Mouse (Mus musculus) heart, embryonic 12.5 days (tissue): ENCODE data around the gene Cdyl. TPM values are rescaled to one million over a fixed set of nuclear protein-coding genes. Genes with fewer than 3 reads are reported as not detected.

ENCODE experiments used
- ATAC-seq: fragments of 200-750 bp; cut with Nextera tagmentation; 2 replicates; pipeline ENCODE4 v1.8.0; 2017; ENCODE audit warnings: moderate TSS enrichment, moderate library complexity; ENCODE audit not compliant: insufficient number of reproducible peaks, low FRiP score
- H3K27ac ChIP-seq: fragments of 300-500 bp; sonication (generic); 2 replicates; pipeline ENCODE4 v1.5.1; 2016; ENCODE audit warnings: mild to moderate bottlenecking, moderate library complexity; ENCODE audit not compliant: poor library complexity, severe bottlenecking
- H3K27me3 ChIP-seq: fragments of 300-500 bp; sonication (generic); replicated peaks from 2 replicates; pipeline ENCODE4 v1.6.1; 2016; ENCODE audit warnings: mild to moderate bottlenecking, moderate library complexity
- H3K36me3 ChIP-seq: fragments of 300-500 bp; sonication (generic); 2 replicates; pipeline ENCODE4 v1.6.1; 2016; ENCODE audit warnings: mild to moderate bottlenecking, moderate library complexity
- H3K4me1 ChIP-seq: fragments of 300-500 bp; sonication (generic); replicated peaks from 2 replicates; pipeline ENCODE4 v1.6.1; 2016; ENCODE audit warnings: mild to moderate bottlenecking
- H3K4me2 ChIP-seq: fragments of 300-500 bp; sonication (generic); 2 replicates; pipeline ENCODE4 v1.6.1; 2016; ENCODE audit warnings: mild to moderate bottlenecking, moderate library complexity
- H3K4me3 ChIP-seq: fragments of 300-500 bp; sonication (generic); 2 replicates; pipeline ENCODE4 v1.5.1; 2016; ENCODE audit warnings: mild to moderate bottlenecking
- H3K9ac ChIP-seq: fragments of 300-500 bp; sonication (generic); 2 replicates; pipeline ENCODE4 v1.6.1; 2016; ENCODE audit warnings: mild to moderate bottlenecking, moderate library complexity
- H3K9me3 ChIP-seq: fragments of 300-500 bp; sonication (generic); replicated peaks from 2 replicates; pipeline ENCODE4 v1.6.1; 2016; ENCODE audit warnings: mild to moderate bottlenecking, moderate library complexity
- WGBS: fragments of 180-500 bp; shearing (Covaris S2); methylation state at CpG from one replicate; pipeline ENCODE4 v1.1.7; 2016; 5-methylcytosine and 5-hydroxymethylcytosine counted together
- polyA plus RNA-seq: library from polyadenylated mRNA; unstranded; fragments of >200 nt; fragmentation: Nextera tagmentation; extraction: Ambion mirVana; gene quantifications from 2 replicates; pipeline ENCODE4 v1.2.1, GENCODE M21; 2016

Cdyl gene
- polyA plus RNA-seq, 1 experiment from 2014 or later = 19.6 TPM

- no peaks in the 10 kb centered on the region for H3K36me3 ChIP-seq
- no peaks in the 10 kb centered on the region for H3K4me1 ChIP-seq
- H3K27me3 ChIP-seq = no peaks in the 10 kb centered on the region
- no peak for ATAC-seq
- 73% methylated on average over 11 of the region's 11 CpGs for WGBS
- H3K9ac ChIP-seq = no peak overlapping the region
- no peak overlapping the region for H3K27ac ChIP-seq
- no peak overlapping the region for H3K4me3 ChIP-seq
- H3K9me3 ChIP-seq = no peaks in the 10 kb centered on the region; the same call in 1 of the 2 replicates
- H3K4me2 ChIP-seq = no peak overlapping the region
Measured at GRCm38 (mm10) chr13:35650284-35650872, 9.3 kb upstream of the Cdyl start.

DNA sequence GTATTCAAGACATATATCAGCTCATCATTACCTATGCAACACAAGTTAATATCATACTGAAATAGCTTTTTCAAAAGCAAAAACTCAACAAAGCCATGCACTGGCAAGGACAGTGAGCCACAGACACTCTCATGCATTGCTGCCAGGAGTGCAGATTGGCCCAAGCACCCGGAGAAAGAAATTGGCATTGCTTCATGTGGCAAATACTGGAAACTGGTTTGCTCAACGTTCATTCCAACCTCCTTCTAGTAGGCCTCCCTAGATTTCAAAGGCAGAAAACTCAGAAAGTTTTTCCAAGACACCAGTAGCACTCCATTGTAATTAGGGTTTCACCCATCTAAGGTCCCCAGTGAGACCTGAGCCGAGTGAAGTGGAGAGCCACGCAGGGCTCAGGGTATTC is 6.8 kb upstream of the Cdyl start:
- Histone ChIP-seq H3K4me2 (no peak overlapping the region), H3K27me3 (no peaks in the 10 kb centered on the region), H3K4me1 (no peaks in the 10 kb centered on the region), H3K27ac (no peak overlapping the region), H3K9ac (no peak overlapping the region), H3K9me3 (no peaks in the 10 kb centered on the region), H3K36me3 (no peaks in the 10 kb centered on the region), H3K4me3 (no peak overlapping the region)
- ATAC-seq = no peak
- 78% methylated on average over 4 of the region's 4 CpGs for WGBS

- ATAC-seq = no peak
- Histone ChIP-seq H3K9ac (no peak overlapping the region), H3K9me3 (no peaks in the 10 kb centered on the region), H3K4me3 (no peak overlapping the region), H3K36me3 (no peaks in the 10 kb centered on the region), H3K27me3 (no peaks in the 10 kb centered on the region), H3K27ac (no peak overlapping the region), H3K4me1 (no peaks in the 10 kb centered on the region), H3K4me2 (no peak overlapping the region)
- WGBS = 79% methylated on average over 2 of the region's 2 CpGs
Measured at GRCm38 (mm10) chr13:35656853-35657252, 2.8 kb upstream of the Cdyl start.

- no peak for ATAC-seq
- Histone ChIP-seq H3K27me3 (no peaks in the 10 kb centered on the region), H3K9me3 (no peaks in the 10 kb centered on the region), H3K9ac (no peak overlapping the region), H3K4me2 (no peak overlapping the region), H3K36me3 (no peaks in the 10 kb centered on the region), H3K27ac (no peak overlapping the region), H3K4me3 (no peak overlapping the region), H3K4me1 (no peaks in the 10 kb centered on the region)
- 78% methylated on average over 3 of the region's 3 CpGs for WGBS
Measured at GRCm38 (mm10) chr13:35665456-35665855, 5.8 kb downstream of the Cdyl start.

GRCm38 (mm10) chr13:35669910-35670469 is 10.4 kb downstream of the Cdyl start:
- ATAC-seq = no peak
- Histone ChIP-seq H3K9me3 (no peaks in the 10 kb centered on the region), H3K36me3 (no peaks in the 10 kb centered on the region), H3K9ac (no peak overlapping the region), H3K27ac (no peak overlapping the region), H3K4me2 (no peak overlapping the region), H3K4me1 (no peaks in the 10 kb centered on the region), H3K4me3 (no peak overlapping the region), H3K27me3 (no peaks in the 10 kb centered on the region)
- WGBS = 78% methylated on average over 4 of the region's 4 CpGs

GRCm38 (mm10) chr13:35670875-35671274 is 11.2 kb downstream of the Cdyl start:
- H3K4me3 ChIP-seq = no peak overlapping the region
- WGBS = 84% methylated on average over 4 of the region's 4 CpGs
- ATAC-seq = no peak
- no peaks in the 10 kb centered on the region for H3K36me3 ChIP-seq
- no peaks in the 10 kb centered on the region for H3K9me3 ChIP-seq
- no peak overlapping the region for H3K27ac ChIP-seq
- no peak overlapping the region for H3K9ac ChIP-seq
- no peak overlapping the region for H3K4me2 ChIP-seq
- H3K27me3 ChIP-seq = no peaks in the 10 kb centered on the region
- H3K4me1 ChIP-seq = no peaks in the 10 kb centered on the region

DNA sequence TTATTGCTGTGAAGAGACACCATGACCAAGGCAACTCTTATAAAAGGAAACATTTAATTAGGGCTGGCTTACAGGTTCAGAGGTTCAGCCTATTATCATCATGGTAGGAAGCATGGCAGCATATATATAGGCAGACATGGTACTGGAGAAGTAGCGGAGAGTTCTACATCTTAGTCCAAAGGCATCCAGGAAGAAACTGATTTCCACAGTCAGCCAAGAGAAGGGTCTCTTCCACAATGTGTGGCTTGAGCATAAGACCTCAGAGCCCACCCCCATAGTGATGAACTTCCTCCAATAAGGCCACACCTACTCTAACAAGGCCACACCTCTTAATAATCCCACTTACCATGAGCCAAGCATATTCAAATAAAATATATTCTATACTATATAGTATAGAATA is 17.3 kb downstream of the Cdyl start:
- 97% methylated on average over 1 of the region's 1 CpGs for WGBS
- no peaks in the 10 kb centered on the region for H3K36me3 ChIP-seq
- H3K4me3 ChIP-seq = no peak overlapping the region
- peaks cover 6% of the 10 kb centered on the region; the same call in 1 of the 2 replicates for H3K4me1 ChIP-seq
- no peak overlapping the region for H3K9ac ChIP-seq
- no peak overlapping the region for H3K4me2 ChIP-seq
- no peak for ATAC-seq
- H3K27me3 ChIP-seq = no peaks in the 10 kb centered on the region
- H3K9me3 ChIP-seq = no peaks in the 10 kb centered on the region
- H3K27ac ChIP-seq = no peak overlapping the region

DNA sequence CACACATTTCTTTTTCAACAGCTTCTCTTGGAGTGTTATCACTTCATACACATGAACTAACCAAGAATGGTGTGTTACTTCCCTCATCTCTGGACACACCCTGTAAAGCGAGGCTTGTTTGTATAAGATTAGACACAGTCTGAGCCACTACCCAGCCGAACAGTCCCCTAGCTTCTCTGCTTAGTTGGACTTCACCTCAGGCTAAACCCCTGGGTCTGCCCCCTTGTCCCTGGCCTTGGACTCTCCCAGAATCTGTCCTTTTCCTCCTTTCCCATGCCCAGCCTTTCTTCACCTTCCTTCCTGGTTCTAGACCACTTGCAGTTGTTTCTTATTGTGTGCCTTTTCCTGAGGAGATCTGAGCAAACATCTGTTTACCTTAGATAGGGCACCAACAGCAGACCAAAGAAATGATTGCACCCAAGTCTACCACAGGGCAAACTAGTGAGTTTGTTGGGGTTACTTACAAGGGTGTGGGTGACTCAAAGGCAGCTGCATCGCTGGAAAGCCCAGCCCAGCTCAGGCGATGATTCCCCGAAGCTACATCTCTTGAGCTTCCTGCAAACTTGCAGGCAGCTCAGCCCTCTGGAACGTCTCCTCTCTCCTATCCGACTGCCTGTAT is 17.9 kb downstream of the Cdyl start:
- Histone ChIP-seq H3K9me3 (no peaks in the 10 kb centered on the region), H3K4me2 (peak overlapping the region; percentile 25; the same call in 1 of the 2 replicates), H3K27me3 (no peaks in the 10 kb centered on the region), H3K9ac (no peak overlapping the region), H3K4me3 (no peak overlapping the region), H3K4me1 (peaks cover 6% of the 10 kb centered on the region; the same call in 1 of the 2 replicates), H3K36me3 (no peaks in the 10 kb centered on the region), H3K27ac (peak overlapping the region; percentile 51)
- 51% methylated on average over 7 of the region's 7 CpGs for WGBS
- peak; percentile 93 for ATAC-seq

DNA sequence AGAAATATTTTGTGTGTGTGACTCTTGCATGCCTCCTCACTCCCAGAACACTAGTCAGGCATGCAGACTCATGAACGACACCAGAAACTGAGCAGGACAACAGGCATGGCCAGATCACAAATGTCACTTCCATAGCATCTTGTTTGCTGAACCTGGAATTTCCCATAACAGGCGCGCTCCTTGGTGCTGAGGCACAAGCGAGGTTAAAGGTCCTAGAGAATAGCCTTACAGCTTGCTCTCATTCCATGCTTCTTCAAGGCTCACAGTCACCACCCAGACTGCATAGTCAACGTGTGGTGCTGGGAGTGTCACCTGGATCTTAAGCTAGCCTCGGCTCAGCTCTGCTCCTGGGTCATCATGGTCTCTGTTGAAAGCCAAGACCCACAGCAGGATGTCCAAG is 19.1 kb downstream of the Cdyl start:
- Histone ChIP-seq H3K4me1 (peaks cover 6% of the 10 kb centered on the region; the same call in 1 of the 2 replicates), H3K9ac (no peak overlapping the region), H3K4me3 (no peak overlapping the region), H3K9me3 (no peaks in the 10 kb centered on the region), H3K4me2 (no peak overlapping the region), H3K27me3 (no peaks in the 10 kb centered on the region), H3K36me3 (no peaks in the 10 kb centered on the region), H3K27ac (no peak overlapping the region)
- no peak for ATAC-seq
- 84% methylated on average over 6 of the region's 6 CpGs for WGBS

DNA sequence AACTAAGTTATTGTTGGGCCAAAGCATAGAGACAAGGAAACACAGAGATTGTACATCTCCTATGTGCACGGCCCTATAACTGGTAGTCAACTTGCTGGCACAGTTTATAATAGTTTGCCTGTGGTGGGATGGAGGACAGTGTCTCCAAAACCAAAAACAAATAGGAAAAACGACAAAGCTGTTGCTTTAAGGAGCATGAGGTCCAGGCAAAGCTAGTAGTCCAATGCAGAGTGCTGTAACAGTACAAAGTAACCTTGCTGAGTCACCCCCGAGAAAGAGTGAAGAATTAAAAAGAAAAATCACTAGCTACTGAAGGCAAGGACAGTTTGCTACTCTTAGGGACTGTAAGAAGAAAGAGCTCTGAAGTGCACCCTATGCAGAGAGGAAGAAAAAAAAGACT is 21.7 kb downstream of the Cdyl start:
- Histone ChIP-seq H3K4me3 (no peak overlapping the region), H3K4me1 (peaks cover 11% of the 10 kb centered on the region), H3K9ac (no peak overlapping the region), H3K9me3 (no peaks in the 10 kb centered on the region), H3K4me2 (no peak overlapping the region), H3K27me3 (no peaks in the 10 kb centered on the region), H3K27ac (no peak overlapping the region), H3K36me3 (no peaks in the 10 kb centered on the region)
- ATAC-seq = no peak
- 79% methylated on average over 3 of the region's 3 CpGs for WGBS

GRCm38 (mm10) chr13:35686273-35686672 is 26.6 kb downstream of the Cdyl start:
- H3K27ac ChIP-seq = no peak overlapping the region
- no peak overlapping the region for H3K4me2 ChIP-seq
- H3K27me3 ChIP-seq = no peaks in the 10 kb centered on the region
- H3K9ac ChIP-seq = no peak overlapping the region
- no peaks in the 10 kb centered on the region for H3K36me3 ChIP-seq
- 69% methylated on average over 8 of the region's 8 CpGs for WGBS
- peaks cover 8% of the 10 kb centered on the region; the same call in 1 of the 2 replicates for H3K4me1 ChIP-seq
- no peak for ATAC-seq
- H3K4me3 ChIP-seq = no peak overlapping the region
- H3K9me3 ChIP-seq = no peaks in the 10 kb centered on the region
